Mouse (Mus musculus): Measurements from ENCODE around the gene Ehd4.

Gene Ehd4

GRCm38 (mm10) chr2:120111596-120111995, 42.8 kb downstream of the Ehd4 start:
- in situ Hi-C loops (cut with MboI; ENCODE audit: low sequenced_read_pairs): no loop called here

DNA sequence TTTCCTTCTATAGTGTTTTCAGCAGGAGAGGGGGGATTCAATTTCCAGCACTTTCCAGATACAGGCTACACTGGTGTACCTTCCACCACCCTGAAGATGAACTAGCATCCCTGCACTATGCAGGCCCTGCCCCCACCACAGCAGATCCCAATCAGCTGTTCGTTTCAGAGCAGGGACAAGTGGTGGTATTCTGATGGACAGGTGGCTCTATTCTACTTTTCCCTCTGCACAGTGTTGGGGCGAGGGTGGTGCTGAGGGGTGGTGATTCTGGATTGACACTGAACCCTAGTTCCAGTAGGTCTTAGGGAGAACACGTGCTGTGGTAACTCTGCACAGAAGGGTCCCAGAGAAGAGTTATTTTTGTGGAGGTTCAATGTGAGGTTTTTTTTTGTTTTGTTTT, 43.2 kb downstream of the Ehd4 start:
- in situ Hi-C loops (cut with MboI; ENCODE audit: low sequenced_read_pairs): no loop called here

GRCm38 (mm10) chr2:120108077-120108476, 46.3 kb downstream of the Ehd4 start:
- in situ Hi-C loops (cut with MboI; ENCODE audit: low sequenced_read_pairs): no loop called here

- in situ Hi-C loops (cut with MboI; ENCODE audit: low sequenced_read_pairs): no loop called here
These were observed 47.0 kb downstream of the Ehd4 start for GRCm38 (mm10) chr2:120107446-120107845.

DNA sequence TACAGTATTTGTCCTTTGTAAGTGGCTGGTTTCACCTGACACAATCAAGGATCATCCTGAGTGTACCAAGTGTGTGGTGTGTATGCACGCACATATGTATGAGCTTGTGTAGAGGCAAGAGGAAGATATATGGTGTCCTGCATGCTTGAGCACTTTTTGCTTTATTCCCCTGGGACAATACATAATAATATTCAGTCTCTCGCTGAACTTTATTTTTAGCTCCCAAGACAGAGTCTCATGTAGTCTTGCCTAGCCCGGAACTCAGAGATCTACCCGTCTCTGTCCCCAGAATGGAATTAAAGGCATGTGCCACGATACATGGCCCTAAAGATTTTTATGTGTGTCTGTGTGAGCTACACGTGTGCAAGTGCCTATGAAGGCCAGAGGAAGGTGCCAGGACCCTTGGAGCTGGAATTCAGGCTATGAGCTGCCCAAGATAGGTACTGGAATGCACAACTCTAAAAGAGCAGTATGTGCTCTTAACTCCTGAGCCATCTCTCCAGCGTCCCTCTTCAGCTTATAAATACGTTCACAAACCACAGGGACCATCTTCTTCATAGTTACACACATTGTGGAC, 47.9 kb downstream of the Ehd4 start:
- in situ Hi-C loops (cut with MboI; ENCODE audit: low sequenced_read_pairs): no loop called here

DNA sequence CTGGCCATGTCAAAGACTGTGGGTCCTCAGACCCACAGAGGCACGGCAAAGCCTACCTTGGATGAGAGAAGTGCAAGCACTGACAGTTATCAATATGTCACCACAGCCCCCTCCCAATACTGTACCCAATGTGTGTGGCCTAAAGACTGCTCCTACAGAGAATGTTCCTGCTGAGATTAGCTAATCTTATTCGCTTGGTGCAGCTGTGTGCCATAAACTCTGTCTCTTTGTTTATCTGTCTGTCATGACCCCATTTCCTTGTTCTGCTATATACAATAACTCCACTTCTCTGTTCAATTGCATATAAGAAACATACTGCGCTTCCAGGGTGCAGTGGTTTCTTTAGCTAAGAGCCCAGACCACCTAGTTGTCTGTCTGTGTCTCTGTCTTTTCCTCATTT, 48.5 kb downstream of the Ehd4 start:
- in situ Hi-C loops (cut with MboI; ENCODE audit: low sequenced_read_pairs): no loop called here

- in situ Hi-C loops (cut with MboI; ENCODE audit: low sequenced_read_pairs): no loop called here
These were observed 51.5 kb downstream of the Ehd4 start for GRCm38 (mm10) chr2:120102881-120103280.

- in situ Hi-C loops (cut with MboI; ENCODE audit: low sequenced_read_pairs): no loop called here
These were observed 52.0 kb downstream of the Ehd4 start for GRCm38 (mm10) chr2:120102450-120102849.

DNA sequence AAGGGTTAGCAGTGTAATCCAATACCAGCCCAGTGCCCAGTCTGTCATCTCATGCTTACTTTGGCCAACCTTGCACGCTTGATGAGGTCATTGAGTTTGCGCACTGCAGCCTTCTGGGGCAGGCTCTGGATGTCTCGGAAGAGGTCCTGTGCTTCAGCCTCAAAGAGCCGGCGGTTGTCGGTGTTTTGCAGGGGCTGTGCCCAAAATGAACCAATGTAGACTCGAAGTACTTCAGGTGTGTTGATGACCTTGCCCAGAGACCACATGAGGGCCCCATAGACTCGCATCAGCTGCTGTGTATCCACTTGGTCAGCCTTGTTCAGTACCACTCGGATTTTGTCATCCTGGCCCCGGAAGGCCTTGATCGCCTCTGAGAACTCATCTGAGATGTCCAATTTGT, 52.4 kb downstream of the Ehd4 start:
- in situ Hi-C loops (cut with MboI; ENCODE audit: low sequenced_read_pairs): no loop called here

- in situ Hi-C loops (cut with MboI; ENCODE audit: low sequenced_read_pairs): no loop called here
These were observed 54.5 kb downstream of the Ehd4 start for GRCm38 (mm10) chr2:120099886-120100285.

DNA sequence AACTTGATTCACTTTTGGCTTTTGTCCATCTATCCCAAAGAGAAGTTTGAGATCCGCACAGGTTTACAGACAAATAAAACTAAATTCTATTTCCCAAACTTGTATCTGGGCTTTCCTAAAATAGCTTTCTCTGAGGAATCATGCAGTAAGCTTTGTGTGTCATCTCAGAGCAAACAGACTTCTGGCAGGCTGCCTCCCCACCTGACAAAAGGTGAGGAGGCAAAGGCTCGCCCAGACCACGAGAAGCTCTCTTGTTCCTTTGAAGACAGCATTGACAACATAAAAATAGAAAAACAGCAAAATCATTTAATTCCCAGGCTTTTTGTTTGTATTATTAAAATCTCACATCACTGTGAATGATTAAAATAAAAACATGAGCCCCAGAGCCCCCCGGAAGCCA, 55.1 kb downstream of the Ehd4 start:
- in situ Hi-C loops (cut with MboI; ENCODE audit: low sequenced_read_pairs): no loop called here

DNA sequence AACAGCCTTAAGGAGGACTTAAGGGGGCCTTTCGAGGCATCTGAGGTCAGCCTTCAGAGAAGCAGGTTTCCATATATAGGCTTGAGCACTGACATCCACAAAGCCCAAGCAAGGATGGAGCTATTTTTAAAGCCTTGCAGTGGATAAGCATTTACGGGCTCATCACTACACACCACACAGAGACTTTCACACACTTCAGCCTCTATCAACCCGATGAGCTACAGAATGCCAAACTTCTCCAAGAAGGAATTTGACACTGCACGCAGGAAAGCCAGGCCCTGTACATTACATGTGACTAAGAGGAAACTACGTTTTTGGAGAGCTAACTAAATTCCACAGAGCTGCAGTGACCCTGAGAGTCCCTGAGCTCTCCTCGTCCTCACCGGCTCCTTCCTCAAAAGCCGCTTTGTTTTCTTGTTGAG, 55.6 kb downstream of the Ehd4 start:
- in situ Hi-C loops (cut with MboI; ENCODE audit: low sequenced_read_pairs): no loop called here

DNA sequence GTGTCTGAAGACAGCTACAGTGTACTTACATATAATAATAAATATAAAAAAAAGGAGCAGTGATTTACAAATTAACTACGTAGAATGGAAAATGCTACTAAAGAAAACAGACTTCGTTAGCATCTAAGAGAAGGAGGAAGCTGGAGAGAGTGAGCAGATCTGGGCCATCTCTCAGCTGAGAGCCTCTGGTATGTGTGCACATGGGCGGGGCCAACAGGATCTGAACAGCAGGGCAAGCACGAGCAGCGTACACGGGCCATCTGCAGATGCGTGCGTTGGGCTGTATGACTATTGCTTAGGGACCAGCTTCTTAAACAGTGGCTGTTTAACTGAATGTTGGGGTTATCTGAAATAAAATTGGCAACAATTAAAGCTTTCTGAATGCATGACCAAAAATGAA, 56.5 kb downstream of the Ehd4 start:
- in situ Hi-C loops (cut with MboI; ENCODE audit: low sequenced_read_pairs): no loop called here

GRCm38 (mm10) chr2:120096711-120097110, 57.7 kb downstream of the Ehd4 start:
- in situ Hi-C loops (cut with MboI; ENCODE audit: low sequenced_read_pairs): no loop called here

DNA sequence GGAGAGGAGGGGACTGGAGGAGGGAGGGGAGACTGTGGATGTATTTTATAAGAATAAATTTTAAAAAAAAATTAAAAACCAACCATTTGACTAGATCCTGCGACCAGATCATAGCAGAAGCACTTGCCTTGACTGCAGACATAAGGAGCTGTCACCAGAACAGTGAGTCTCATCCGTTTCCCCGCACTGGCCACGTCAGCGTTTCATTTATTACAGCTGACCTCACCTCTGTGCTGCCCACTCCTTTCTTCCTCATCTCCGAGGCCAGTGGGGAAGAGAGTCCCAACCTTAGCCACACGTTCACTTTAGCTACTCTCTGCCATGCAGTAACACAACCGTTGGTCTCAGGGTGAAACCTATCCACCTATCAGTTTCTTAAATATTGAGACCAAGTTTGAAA, 58.2 kb downstream of the Ehd4 start:
- in situ Hi-C loops (cut with MboI; ENCODE audit: low sequenced_read_pairs): no loop called here

- in situ Hi-C loops (cut with MboI; ENCODE audit: low sequenced_read_pairs): no loop called here
These were observed 59.2 kb downstream of the Ehd4 start for GRCm38 (mm10) chr2:120095171-120095570.

- in situ Hi-C loops (cut with MboI; ENCODE audit: low sequenced_read_pairs): no loop called here
These were observed 60.6 kb downstream of the Ehd4 start for GRCm38 (mm10) chr2:120093671-120094430.

GRCm38 (mm10) chr2:120090979-120091378, 63.4 kb downstream of the Ehd4 start:
- in situ Hi-C loops (cut with MboI; ENCODE audit: low sequenced_read_pairs): no loop called here

DNA sequence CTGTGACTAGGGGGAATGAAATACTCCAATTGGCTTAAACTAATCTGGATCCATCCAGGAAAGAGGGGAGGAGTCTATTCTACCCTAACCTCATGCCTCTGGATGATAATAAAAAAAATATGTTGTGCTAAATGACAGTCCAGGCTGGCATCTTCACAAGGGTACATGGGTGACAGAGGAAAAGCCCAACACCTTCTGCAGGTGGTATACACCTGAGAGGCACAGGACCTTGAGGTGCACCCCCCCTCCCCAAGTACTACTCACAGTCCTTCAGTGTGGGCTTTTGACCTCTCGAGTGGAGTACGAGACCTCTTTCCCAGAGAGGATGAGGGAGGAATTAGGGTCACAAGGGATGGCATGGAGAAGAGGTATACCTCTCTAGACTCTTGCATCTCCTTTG, 66.5 kb downstream of the Ehd4 start:
- in situ Hi-C loops (cut with MboI; ENCODE audit: low sequenced_read_pairs): loop anchor here (10.0 kb wide), 1 partner anchor 197 kb away; the partner anchor contains the start of gene Pla2g4d

DNA sequence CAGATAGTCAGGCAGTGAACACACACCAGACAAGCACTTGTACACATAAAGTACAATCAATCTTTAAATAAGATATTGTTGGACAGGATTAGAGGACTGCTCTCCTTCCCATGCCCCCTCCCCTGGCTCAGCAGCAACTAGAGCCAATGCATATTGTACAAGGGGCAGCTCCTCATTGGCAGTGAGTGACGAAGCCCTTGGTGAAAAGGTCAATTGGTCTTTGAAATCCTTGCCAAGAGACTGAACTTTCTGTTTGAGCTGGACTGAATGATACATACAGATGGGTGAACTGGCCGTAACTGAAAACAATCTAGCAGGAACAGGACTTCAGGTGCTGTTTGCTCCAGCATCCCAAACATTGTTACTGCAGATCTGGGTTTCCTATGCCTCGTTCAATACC, 67.0 kb downstream of the Ehd4 start:
- in situ Hi-C loops (cut with MboI; ENCODE audit: low sequenced_read_pairs): loop anchor here (10.0 kb wide), 1 partner anchor 197 kb away; the partner anchor contains the start of gene Pla2g4d

GRCm38 (mm10) chr2:120086038-120086437, 68.4 kb downstream of the Ehd4 start:
- in situ Hi-C loops (cut with MboI; ENCODE audit: low sequenced_read_pairs): loop anchor here (10.0 kb wide), 1 partner anchor 199 kb away; the partner anchor contains the start of gene Pla2g4d

DNA sequence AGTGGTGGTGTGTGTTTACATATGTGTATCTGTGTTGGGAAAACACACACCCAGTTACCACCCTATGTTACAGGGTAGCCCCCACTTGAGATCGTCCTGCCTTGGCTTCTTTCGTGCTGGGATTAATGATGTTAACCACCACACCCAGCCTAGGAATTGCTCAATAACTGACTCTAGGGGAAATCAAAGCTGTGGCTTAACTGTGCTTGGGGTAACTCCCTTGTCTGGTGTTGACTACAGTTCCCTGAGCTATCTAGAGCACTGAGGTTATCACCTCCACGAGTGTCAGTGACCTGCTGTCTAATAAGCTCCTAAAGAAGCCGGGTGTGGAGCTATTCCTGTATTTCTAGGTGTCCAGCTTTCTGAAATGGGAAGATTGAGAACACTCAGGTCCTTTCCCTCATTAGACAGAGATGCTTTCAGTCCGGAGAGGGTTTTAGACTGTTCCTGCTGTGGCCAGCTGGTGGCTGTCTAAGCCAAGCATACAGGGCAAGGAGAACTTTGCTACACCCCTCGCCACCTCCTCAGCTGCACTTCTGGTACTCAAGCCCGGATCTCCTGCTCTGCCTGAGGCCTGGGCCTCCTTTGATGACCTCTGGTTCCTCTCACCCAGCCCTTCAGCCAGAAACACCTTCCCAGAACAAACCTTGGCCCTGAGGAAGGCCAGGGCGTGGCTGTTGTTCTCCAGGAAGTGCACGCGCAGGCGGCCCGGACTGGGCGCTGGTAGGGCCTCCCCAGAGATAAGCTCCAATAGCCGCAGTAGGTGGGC, 69.6 kb downstream of the Ehd4 start:
- in situ Hi-C loops (cut with MboI; ENCODE audit: low sequenced_read_pairs): loop anchor here (10.0 kb wide), 1 partner anchor 200 kb away; the partner anchor contains the start of gene Pla2g4d
